Mouse (Mus musculus) heart, postnatal 0 days (tissue): ENCODE results near the gene Zbtb16.

Experiments used
- CTCF ChIP-seq: IDR thresholded peaks from 2 replicates; pipeline ENCODE4 v1.5.1; 2016; ENCODE audit warnings: antibody characterized with exemption, control low read depth, low read depth
- EP300 ChIP-seq: IDR thresholded peaks from 2 replicates; pipeline ENCODE4 v1.6.1; 2016; ENCODE audit warnings: antibody characterized with exemption, low read depth

- TF ChIP-seq CTCF (no peak), EP300 (no peak)
Observed at GRCm38 (mm10) chr9:48638176-48638803, 197.7 kb downstream of the Zbtb16 start.
